Comparison of ENCODE assay signal across 7 mouse cellular contexts in genomic region chr7:27332353-27333199, GRCm38 (mm10). TPM values are rescaled to one million over a fixed set of nuclear protein-coding genes. Genes with fewer than 3 reads are reported as not detected.
DNase-seq lines count a peak whose midpoint lies in the region; ATAC-seq lines count a peak whose summit lies in the region.

No protein-coding gene starts in this region.

- H3K36me3 ChIP-seq in intestine, embryonic 14.5 days (ENCODE audit: control insufficient read depth, insufficient read depth, low read length) = peaks cover 5% of the 10 kb centered on the region; the same call in 1 of the 2 replicates
- no peaks in the 10 kb centered on the region for H3K36me3 ChIP-seq in limb, embryonic 11.5 days (ENCODE audit: control insufficient read depth, insufficient read depth, low read length)
- no peaks in the 10 kb centered on the region for H3K36me3 ChIP-seq in midbrain, embryonic 13.5 days

- peak overlapping the region; percentile 63 for H3K9ac ChIP-seq in intestine, embryonic 14.5 days (ENCODE audit: low read length)
- no peak overlapping the region for H3K9ac ChIP-seq in limb, embryonic 11.5 days (ENCODE audit: low read length)
- peak overlapping the region; percentile 63 for H3K9ac ChIP-seq in midbrain, embryonic 13.5 days (replicated peaks)

- peak overlapping the region; percentile 88 for H3K27ac ChIP-seq in intestine, embryonic 14.5 days (ENCODE audit: low read depth)
- H3K27ac ChIP-seq in limb, embryonic 11.5 days (replicated peaks; ENCODE audit: low read depth, low read length) = no peak overlapping the region
- no peak overlapping the region for H3K27ac ChIP-seq in midbrain, embryonic 13.5 days

- peak overlapping the region; percentile 62 for H3K4me2 ChIP-seq in intestine, embryonic 14.5 days (ENCODE audit: low read length)
- peak overlapping the region; percentile 79 for H3K4me2 ChIP-seq in limb, embryonic 11.5 days (ENCODE audit: low read depth, severe bottlenecking)
- H3K4me2 ChIP-seq in midbrain, embryonic 13.5 days (replicated peaks) = peak overlapping the region; percentile 77

- peak overlapping the region; percentile 55 for H3K4me3 ChIP-seq in intestine, embryonic 14.5 days (ENCODE audit: low read depth, low read length)
- H3K4me3 ChIP-seq in limb, embryonic 11.5 days (ENCODE audit: low read depth, low read length) = peak overlapping the region; percentile 41
- H3K4me3 ChIP-seq in midbrain, embryonic 13.5 days (replicated peaks) = peak overlapping the region; percentile 40

- H3K9me3 ChIP-seq in intestine, embryonic 14.5 days (ENCODE audit: control insufficient read depth, low read length) = no peaks in the 10 kb centered on the region
- H3K9me3 ChIP-seq in limb, embryonic 11.5 days (ENCODE audit: control insufficient read depth, low read length) = peaks cover 4% of the 10 kb centered on the region; the same call in 1 of the 2 replicates
- H3K9me3 ChIP-seq in midbrain, embryonic 13.5 days = no peaks in the 10 kb centered on the region

- ATAC-seq in intestine, embryonic 14.5 days (replicated peaks; ENCODE audit: low FRiP score, low TSS enrichment, low read depth) = peak; percentile 9; the same call in 1 of the 2 replicates
- ATAC-seq in limb, embryonic 11.5 days (ENCODE audit: insufficient number of reproducible peaks, low FRiP score, low TSS enrichment, low read depth) = no peak
- ATAC-seq in midbrain, embryonic 13.5 days = no peak

- H3K27me3 ChIP-seq in intestine, embryonic 14.5 days (replicated peaks; ENCODE audit: control insufficient read depth, insufficient read depth, low read length) = peaks cover 53% of the 10 kb centered on the region
- peaks cover 78% of the 10 kb centered on the region for H3K27me3 ChIP-seq in limb, embryonic 11.5 days (ENCODE audit: control insufficient read depth, insufficient read depth, low read length)
- peaks cover 94% of the 10 kb centered on the region for H3K27me3 ChIP-seq in midbrain, embryonic 13.5 days

- H3K4me1 ChIP-seq in intestine, embryonic 14.5 days (replicated peaks; ENCODE audit: control insufficient read depth, insufficient read depth, low read length) = peaks cover 35% of the 10 kb centered on the region
- peaks cover 23% of the 10 kb centered on the region for H3K4me1 ChIP-seq in limb, embryonic 11.5 days (ENCODE audit: control insufficient read depth, insufficient read depth, low read length)
- peaks cover 63% of the 10 kb centered on the region for H3K4me1 ChIP-seq in midbrain, embryonic 13.5 days (replicated peaks)

- DNase-seq in adipocyte (ENCODE audit: low spot score) = peak; percentile 69
- peak; percentile 69 to 82 for DNase-seq in cerebellum, postnatal 36 days
- DNase-seq in gastrocnemius, postnatal 25 days = peak; percentile 86
- peak; percentile 95 for DNase-seq in intestine, embryonic 14.5 days (ENCODE audit: low spot score)
- DNase-seq in limb, embryonic 11.5 days (ENCODE audit: low spot score) = peak; percentile 89
- peak; percentile 76 for DNase-seq in spleen, adult 12 weeks (ENCODE audit: low spot score)

- 2% methylated on average over 38 of the region's 39 CpGs for WGBS in intestine, embryonic 14.5 days
- WGBS in limb, embryonic 11.5 days = under 1% methylated on average over 36 of the region's 39 CpGs
- 1% methylated on average over 39 of the region's 39 CpGs for WGBS in midbrain, embryonic 13.5 days

RNA-seq across cellular contexts. Expression of gene Ltbp4, which starts 4.9 kb away (rescaled TPM):
- 10 to 100 TPM; 69.4 to 77.8 TPM for total RNA-seq in gastrocnemius, postnatal 25 days (2021)
- 97.9 and 110 TPM in 2 replicates for polyA plus RNA-seq in intestine, embryonic 14.5 days (2014; fragmentation: Nextera tagmentation; extraction: Ambion mirVana)
- polyA plus RNA-seq in limb, embryonic 11.5 days (2014; fragmentation: Nextera tagmentation; extraction: Ambion mirVana) = 10.8 and 14.0 TPM in 2 replicates
- 8.0 and 9.1 TPM in 2 replicates for polyA plus RNA-seq in midbrain, embryonic 13.5 days (2015; fragmentation: Nextera tagmentation; extraction: Ambion mirVana)

RNA-seq across cellular contexts. Expression of gene Shkbp1, which starts 23.2 kb away (rescaled TPM):
- total RNA-seq in gastrocnemius, postnatal 25 days (2021) = 1 to 10 TPM in 1 of 2 experiments, under 1 TPM in 1; 1.00 to 3.1 TPM
- 39.8 and 40.0 TPM in 2 replicates for polyA plus RNA-seq in intestine, embryonic 14.5 days (2014; fragmentation: Nextera tagmentation; extraction: Ambion mirVana)
- polyA plus RNA-seq in limb, embryonic 11.5 days (2014; fragmentation: Nextera tagmentation; extraction: Ambion mirVana) = 46.5 and 50.9 TPM in 2 replicates
- 67.2 and 84.3 TPM in 2 replicates for polyA plus RNA-seq in midbrain, embryonic 13.5 days (2015; fragmentation: Nextera tagmentation; extraction: Ambion mirVana)

RNA-seq across cellular contexts. Expression of gene Gm20479, which starts 24.6 kb away (rescaled TPM):
- total RNA-seq in gastrocnemius, postnatal 25 days (2021) = not detected
- polyA plus RNA-seq in intestine, embryonic 14.5 days (2014; fragmentation: Nextera tagmentation; extraction: Ambion mirVana) = 0.50 and 1.2 TPM in 2 replicates
- polyA plus RNA-seq in limb, embryonic 11.5 days (2014; fragmentation: Nextera tagmentation; extraction: Ambion mirVana) = 0.52 TPM in 1 of 2 replicates, not detected in the other
- polyA plus RNA-seq in midbrain, embryonic 13.5 days (2015; fragmentation: Nextera tagmentation; extraction: Ambion mirVana) = 0.53 TPM in 1 of 2 replicates, not detected in the other
